Mouse (Mus musculus) lung, postnatal 4 days (tissue): Measurements from ENCODE around the gene Slc16a11.

ENCODE experiments used
- DNase-seq, 2 experiments: peaks; one replicate each; pipeline ENCODE4 v3.0.0; 2021

The Slc16a11 gene

GRCm38 (mm10) chr11:70265252-70265651, 52.7 kb downstream of the Slc16a11 start:
- no peak for DNase-seq

GRCm38 (mm10) chr11:70265819-70266218, 53.3 kb downstream of the Slc16a11 start:
- DNase-seq = no peak
